Mouse (Mus musculus): ENCODE data around the gene Patj. TPM values are rescaled to one million over a fixed set of nuclear protein-coding genes. Genes with fewer than 3 reads are reported as not detected.
"Not testable (repeated sequence)": the region's sequence is repeated elsewhere in the genome, so short reads cannot be mapped to it uniquely, and the experiment has no call there.

The Patj gene
- polyA plus RNA-seq, 1 experiment from 2014 or later, result 20.0 TPM

DNA sequence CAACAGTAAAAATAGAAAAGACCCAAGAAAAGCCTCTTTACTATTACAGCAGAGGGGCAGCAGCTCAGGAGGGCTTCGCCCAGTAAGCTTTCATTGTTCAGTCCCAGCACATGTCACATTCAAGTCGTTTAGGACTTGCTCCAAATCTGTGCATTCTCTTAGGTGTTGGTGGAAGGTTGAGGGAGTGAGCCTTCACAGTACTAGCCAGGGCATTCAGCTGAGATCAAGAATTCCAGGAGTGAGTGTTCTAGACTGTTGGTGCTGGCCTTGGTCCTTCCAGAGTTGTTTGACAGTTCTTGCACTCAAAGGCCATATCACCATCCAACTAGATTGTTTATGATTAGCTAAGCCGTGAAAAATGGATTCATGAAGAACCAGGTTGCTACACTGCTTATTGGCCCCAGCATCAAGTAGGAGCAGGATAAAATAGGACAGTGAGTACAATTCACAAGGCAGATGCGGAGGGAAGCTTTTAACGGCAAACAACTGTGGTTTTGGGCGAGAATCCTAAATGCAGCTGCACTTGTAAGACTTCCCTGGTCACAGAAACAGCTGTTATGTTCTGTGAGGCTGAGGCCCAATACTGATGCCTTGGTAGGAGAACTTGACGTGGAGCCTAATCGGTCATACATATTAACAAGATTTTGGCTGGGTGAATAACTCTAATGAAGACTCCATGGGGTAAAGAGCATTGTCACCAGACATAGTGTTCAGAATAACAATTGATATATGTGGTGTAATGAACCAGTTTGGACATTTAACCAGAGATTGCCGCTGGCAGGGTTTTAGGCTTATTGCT, 225.6 kb downstream of the Patj start:
- 90% methylated on average over 9 of the region's 9 CpGs for WGBS
- no peak for DNase-seq (ENCODE audit: low spot score)
- Histone ChIP-seq H3K4me3 (no peak overlapping the region), H3K36me3 (no peaks in the 10 kb centered on the region), H3K27me3 (ENCODE audit: low read depth, poor library complexity, severe bottlenecking) (no peaks in the 10 kb centered on the region), H3K4me1 (peaks cover 10% of the 10 kb centered on the region; the same call in 1 of the 2 replicates), H3K9me3 (replicated peaks) (no peaks in the 10 kb centered on the region), H3K27ac (no peak overlapping the region)

GRCm38 (mm10) chr4:98622180-98622579, 226.6 kb downstream of the Patj start:
- 70% methylated on average over 1 of the region's 1 CpGs for WGBS
- H3K27ac ChIP-seq, result no peak overlapping the region
- no peaks in the 10 kb centered on the region for H3K9me3 ChIP-seq (replicated peaks)
- H3K27me3 ChIP-seq (ENCODE audit: low read depth, poor library complexity, severe bottlenecking), result no peaks in the 10 kb centered on the region
- H3K4me3 ChIP-seq, result no peak overlapping the region
- peaks cover 10% of the 10 kb centered on the region; the same call in 1 of the 2 replicates for H3K4me1 ChIP-seq
- DNase-seq (ENCODE audit: low spot score), result no peak
- no peaks in the 10 kb centered on the region for H3K36me3 ChIP-seq

GRCm38 (mm10) chr4:98622996-98623673, 227.6 kb downstream of the Patj start:
- Histone ChIP-seq H3K36me3 (no peaks in the 10 kb centered on the region), H3K4me3 (no peak overlapping the region), H3K4me1 (peaks cover 10% of the 10 kb centered on the region; the same call in 1 of the 2 replicates), H3K27ac (no peak overlapping the region), H3K9me3 (replicated peaks) (no peaks in the 10 kb centered on the region), H3K27me3 (ENCODE audit: low read depth, poor library complexity, severe bottlenecking) (no peaks in the 10 kb centered on the region)
- DNase-seq (ENCODE audit: low spot score), result no peak
- WGBS, result 42% methylated on average over 3 of the region's 3 CpGs

- no peak overlapping the region for H3K27ac ChIP-seq
- no peak for DNase-seq (ENCODE audit: low spot score)
- no peaks in the 10 kb centered on the region for H3K36me3 ChIP-seq
- 90% methylated on average over 6 of the region's 6 CpGs for WGBS
- no peaks in the 10 kb centered on the region for H3K27me3 ChIP-seq (ENCODE audit: low read depth, poor library complexity, severe bottlenecking)
- peaks cover 4% of the 10 kb centered on the region; the same call in 1 of the 2 replicates for H3K4me1 ChIP-seq
- H3K4me3 ChIP-seq, result no peak overlapping the region
- H3K9me3 ChIP-seq (replicated peaks), result no peaks in the 10 kb centered on the region
Observed at GRCm38 (mm10) chr4:98628286-98628685, 232.7 kb downstream of the Patj start.

- not testable (repeated sequence) for H3K36me3 ChIP-seq; H3K27me3 ChIP-seq (ENCODE audit: low read depth, poor library complexity, severe bottlenecking); H3K4me3 ChIP-seq; H3K4me1 ChIP-seq; DNase-seq (ENCODE audit: low spot score); H3K27ac ChIP-seq; H3K9me3 ChIP-seq (replicated peaks)
Observed at GRCm38 (mm10) chr4:98629217-98629616, 233.6 kb downstream of the Patj start.

GRCm38 (mm10) chr4:98635140-98635837, 239.7 kb downstream of the Patj start:
- H3K9me3 ChIP-seq (replicated peaks), result no peaks in the 10 kb centered on the region
- no peaks in the 10 kb centered on the region for H3K36me3 ChIP-seq
- no peak overlapping the region for H3K4me3 ChIP-seq
- H3K4me1 ChIP-seq, result peaks cover 22% of the 10 kb centered on the region
- H3K27ac ChIP-seq, result 0 out of 2 replicates have a peak overlapping the region, but pooled peaks have one; percentile 1
- WGBS, result 88% methylated on average over 18 of the region's 18 CpGs
- no peak for DNase-seq (ENCODE audit: low spot score)
- no peaks in the 10 kb centered on the region for H3K27me3 ChIP-seq (ENCODE audit: low read depth, poor library complexity, severe bottlenecking)

- H3K4me1 ChIP-seq, result peaks cover 22% of the 10 kb centered on the region
- H3K9me3 ChIP-seq (replicated peaks), result no peaks in the 10 kb centered on the region
- DNase-seq (ENCODE audit: low spot score), result no peak
- H3K27ac ChIP-seq, result no peak overlapping the region
- no peaks in the 10 kb centered on the region for H3K36me3 ChIP-seq
- no peak overlapping the region for H3K4me3 ChIP-seq
- 92% methylated on average over 8 of the region's 8 CpGs for WGBS
- H3K27me3 ChIP-seq (ENCODE audit: low read depth, poor library complexity, severe bottlenecking), result no peaks in the 10 kb centered on the region
Observed at GRCm38 (mm10) chr4:98638731-98639130, 243.1 kb downstream of the Patj start.

GRCm38 (mm10) chr4:98653650-98654049, 258.1 kb downstream of the Patj start:
- DNase-seq (ENCODE audit: low spot score), result no peak
- WGBS, result 36% methylated on average over 7 of the region's 7 CpGs

DNA sequence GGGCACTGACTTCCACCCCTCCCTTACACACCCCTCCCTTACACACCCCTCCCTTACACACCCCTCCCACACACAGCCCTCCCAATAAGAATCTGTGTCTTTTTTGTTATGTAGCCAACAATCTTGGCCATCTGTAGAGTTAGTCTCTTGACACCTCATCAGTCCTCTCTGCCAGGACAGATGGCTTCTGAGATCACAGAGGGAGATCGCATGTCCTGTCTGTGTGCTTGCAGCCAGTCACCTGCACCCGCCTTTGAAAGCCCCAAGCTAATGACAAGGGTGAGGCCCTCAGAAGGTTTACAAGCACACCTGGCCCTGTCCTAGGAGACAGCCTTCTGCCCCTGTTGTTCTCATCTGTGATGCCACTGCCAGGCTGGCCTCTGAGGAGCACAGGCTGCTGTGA, 258.8 kb downstream of the Patj start:
- H3K4me3 ChIP-seq, result no peak overlapping the region
- H3K36me3 ChIP-seq, result no peaks in the 10 kb centered on the region
- H3K9me3 ChIP-seq (replicated peaks), result no peaks in the 10 kb centered on the region
- no peak overlapping the region for H3K27ac ChIP-seq
- no peaks in the 10 kb centered on the region for H3K27me3 ChIP-seq (ENCODE audit: low read depth, poor library complexity, severe bottlenecking)
- WGBS, result 13% methylated on average over 2 of the region's 2 CpGs
- peaks cover 16% of the 10 kb centered on the region for H3K4me1 ChIP-seq
- DNase-seq (ENCODE audit: low spot score), result no peak

More at GRCm38 (mm10) chr4:98653650-98654049, 258.1 kb downstream of the Patj start:
- H3K27me3 ChIP-seq (ENCODE audit: low read depth, poor library complexity, severe bottlenecking), result no peaks in the 10 kb centered on the region
- no peak overlapping the region for H3K4me3 ChIP-seq
- H3K36me3 ChIP-seq, result no peaks in the 10 kb centered on the region
- no peak overlapping the region for H3K27ac ChIP-seq
- no peaks in the 10 kb centered on the region for H3K9me3 ChIP-seq (replicated peaks)
- H3K4me1 ChIP-seq, result peaks cover 16% of the 10 kb centered on the region

GRCm38 (mm10) chr4:98656759-98657158, 261.2 kb downstream of the Patj start:
- Histone ChIP-seq H3K9me3 (replicated peaks) (no peaks in the 10 kb centered on the region), H3K4me1 (peaks cover 16% of the 10 kb centered on the region), H3K27me3 (ENCODE audit: low read depth, poor library complexity, severe bottlenecking) (no peaks in the 10 kb centered on the region), H3K27ac (no peak overlapping the region), H3K4me3 (no peak overlapping the region), H3K36me3 (no peaks in the 10 kb centered on the region)
- no peak for DNase-seq (ENCODE audit: low spot score)
- WGBS, result 94% methylated on average over 1 of the region's 1 CpGs

DNA sequence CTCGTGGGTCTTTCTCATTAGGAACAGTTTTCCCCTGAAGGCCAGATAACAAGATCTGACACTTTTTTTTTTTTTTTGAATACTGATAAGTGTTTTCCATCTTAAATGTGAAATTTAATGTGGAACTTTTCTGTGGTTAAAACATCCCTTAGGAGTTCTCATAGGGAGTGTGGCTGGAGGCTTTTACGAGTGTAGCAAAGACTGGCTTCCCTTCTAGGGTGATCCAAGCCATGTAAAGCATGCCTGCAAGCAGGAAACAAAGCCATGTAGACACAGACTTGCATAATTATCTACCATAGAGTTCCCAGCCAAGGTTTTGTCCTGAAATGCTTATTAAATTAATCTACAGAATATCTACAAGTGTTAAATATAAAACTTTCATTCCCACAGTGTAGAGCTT, 263.4 kb downstream of the Patj start:
- no peak for DNase-seq (ENCODE audit: low spot score)
- H3K27me3 ChIP-seq (ENCODE audit: low read depth, poor library complexity, severe bottlenecking), result no peaks in the 10 kb centered on the region
- peaks cover 4% of the 10 kb centered on the region; the same call in 1 of the 2 replicates for H3K9me3 ChIP-seq (replicated peaks)
- no peak overlapping the region for H3K4me3 ChIP-seq
- H3K36me3 ChIP-seq, result no peaks in the 10 kb centered on the region
- 80% methylated on average over 2 of the region's 2 CpGs for WGBS
- H3K27ac ChIP-seq, result no peak overlapping the region
- H3K4me1 ChIP-seq, result peaks cover 10% of the 10 kb centered on the region

GRCm38 (mm10) chr4:98660534-98660933, 264.9 kb downstream of the Patj start:
- H3K27me3 ChIP-seq (ENCODE audit: low read depth, poor library complexity, severe bottlenecking), result no peaks in the 10 kb centered on the region
- WGBS, result 76% methylated on average over 2 of the region's 2 CpGs
- H3K36me3 ChIP-seq, result no peaks in the 10 kb centered on the region
- no peak overlapping the region for H3K27ac ChIP-seq
- peaks cover 4% of the 10 kb centered on the region; the same call in 1 of the 2 replicates for H3K9me3 ChIP-seq (replicated peaks)
- no peak for DNase-seq (ENCODE audit: low spot score)
- no peaks in the 10 kb centered on the region for H3K4me1 ChIP-seq
- H3K4me3 ChIP-seq, result no peak overlapping the region

DNA sequence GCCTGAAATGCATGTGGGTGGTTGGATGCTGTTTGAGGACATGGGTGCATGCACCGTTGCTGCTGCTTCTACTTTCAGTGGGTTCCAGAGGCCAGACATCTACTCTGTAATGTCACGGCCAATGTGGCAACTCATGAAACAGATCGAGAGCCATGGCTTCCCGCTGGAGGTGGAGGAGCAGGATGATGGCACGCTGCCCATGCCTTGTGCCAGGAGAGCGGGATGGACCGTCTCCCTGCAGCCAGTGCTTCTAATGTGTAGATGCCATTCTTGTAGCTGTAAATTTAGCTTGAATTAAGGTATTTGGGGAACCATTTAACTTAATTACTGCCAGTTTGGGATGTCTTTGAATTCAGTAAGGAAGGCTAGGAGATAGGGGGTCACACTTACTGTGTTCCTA, 270.3 kb downstream of the Patj start:
- no peaks in the 10 kb centered on the region for H3K27me3 ChIP-seq (ENCODE audit: low read depth, poor library complexity, severe bottlenecking)
- 93% methylated on average over 7 of the region's 7 CpGs for WGBS
- peaks cover 4% of the 10 kb centered on the region; the same call in 1 of the 2 replicates for H3K9me3 ChIP-seq (replicated peaks)
- H3K36me3 ChIP-seq, result no peaks in the 10 kb centered on the region
- H3K4me1 ChIP-seq, result peaks cover 13% of the 10 kb centered on the region
- no peak overlapping the region for H3K27ac ChIP-seq
- H3K4me3 ChIP-seq, result no peak overlapping the region
- no peak for DNase-seq (ENCODE audit: low spot score)

All from limb, embryonic 10.5 days (tissue).